Mouse (Mus musculus) kidney, postnatal 0 days (tissue): ENCODE measurements around the gene Olfr1040. TPM values are rescaled to one million over a fixed set of nuclear protein-coding genes. Genes with fewer than 3 reads are reported as not detected.

Source experiments
- ATAC-seq: fragments of 200-750 bp; cut with Nextera tagmentation; replicated peaks from 2 replicates; pipeline ENCODE4 v1.8.0; 2017; ENCODE audit warnings: low read depth, moderate number of reproducible peaks, moderate TSS enrichment, moderate library complexity; ENCODE audit not compliant: low FRiP score
- DNase-seq: peaks from one replicate; pipeline ENCODE4 v3.0.0-alpha.2; 2016; ENCODE audit warnings: low spot score
- H3K27ac ChIP-seq: fragments of 300-500 bp; sonication (generic); 2 replicates; pipeline ENCODE4 v1.5.1; 2014; ENCODE audit warnings: mild to moderate bottlenecking
- H3K27me3 ChIP-seq: fragments of 300-500 bp; sonication (generic); 2 replicates; pipeline ENCODE4 v1.6.1; 2014; ENCODE audit warnings: low read length, mixed read lengths; ENCODE audit not compliant: insufficient read depth
- H3K36me3 ChIP-seq: fragments of 300-500 bp; sonication (generic); 2 replicates; pipeline ENCODE4 v1.6.1; 2014; ENCODE audit warnings: low read length, mixed read lengths; ENCODE audit not compliant: insufficient read depth
- H3K4me1 ChIP-seq: fragments of 300-500 bp; sonication (generic); replicated peaks from 2 replicates; pipeline ENCODE4 v1.6.1; 2014; ENCODE audit warnings: antibody characterized with exemption, low read length, mixed read lengths; ENCODE audit not compliant: insufficient read depth
- H3K4me2 ChIP-seq: fragments of 300-500 bp; sonication (generic); 2 replicates; pipeline ENCODE4 v1.6.1; 2014; ENCODE audit warnings: mild to moderate bottlenecking, low read length, moderate library complexity, mixed read lengths
- H3K4me3 ChIP-seq: fragments of 300-500 bp; sonication (generic); replicated peaks from 2 replicates; pipeline ENCODE4 v1.5.1; 2014; ENCODE audit warnings: low read depth, low read length
- H3K9ac ChIP-seq: fragments of 300-500 bp; sonication (generic); 2 replicates; pipeline ENCODE4 v1.6.1; 2014; ENCODE audit warnings: low read depth, low read length
- H3K9me3 ChIP-seq: fragments of 300-500 bp; sonication (generic); replicated peaks from 2 replicates; pipeline ENCODE4 v1.6.1; 2016; ENCODE audit warnings: low read length, inconsistent platforms, mixed read lengths
- CTCF ChIP-seq: IDR thresholded peaks from 2 replicates; pipeline ENCODE4 v1.5.1; 2016; ENCODE audit warnings: antibody characterized with exemption, low read depth, mild to moderate bottlenecking, moderate library complexity
- WGBS: fragments of 180-500 bp; shearing (Covaris S2); extraction: QIAGEN DNeasy Blood & Tissue Kit; methylation state at CpG from one replicate; pipeline ENCODE4 v1.1.7; 2014; 5-methylcytosine and 5-hydroxymethylcytosine counted together
- polyA plus RNA-seq: library from polyadenylated mRNA; unstranded; fragments of >200 nt; fragmentation: Nextera tagmentation; extraction: Ambion mirVana; gene quantifications from 2 replicates; pipeline ENCODE4 v1.2.1, GENCODE M21; 2015

Gene Olfr1040
- polyA plus RNA-seq, 1 experiment from 2014 or later = not detected

GRCm38 (mm10) chr2:86161738-86162137 is 15.2 kb upstream of the Olfr1040 start, which contains the start of gene Olfr1042:
TSS of gene Olfr1042 (minus strand) at chr2:86161838.
- Histone ChIP-seq H3K27me3 (no peaks in the 10 kb centered on the region), H3K36me3 (no peaks in the 10 kb centered on the region), H3K4me3 (no peak within 1 kb of the TSS), H3K4me2 (no peak within 1 kb of the TSS), H3K9ac (no peak within 1 kb of the TSS), H3K4me1 (no peaks in the 10 kb centered on the region), H3K9me3 (no peaks in the 10 kb centered on the region), H3K27ac (no peak within 1 kb of the TSS)
- WGBS = 87% methylated on average over 2 of the region's 2 CpGs
- ATAC-seq (no peak), DNase-seq (no peak)
- TF ChIP-seq CTCF = no peak

GRCm38 (mm10) chr2:86135828-86136227 is 10.7 kb downstream of the Olfr1040 start, which contains the start of gene Olfr1039:
TSS of gene Olfr1039 (minus strand) at chr2:86135928.
- ATAC-seq (no peak), DNase-seq (no peak)
- Histone ChIP-seq H3K27me3 (no peaks in the 10 kb centered on the region), H3K9me3 (no peaks in the 10 kb centered on the region), H3K4me1 (no peaks in the 10 kb centered on the region), H3K27ac (no peak within 1 kb of the TSS), H3K4me2 (no peak within 1 kb of the TSS), H3K4me3 (no peak within 1 kb of the TSS), H3K9ac (no peak within 1 kb of the TSS), H3K36me3 (no peaks in the 10 kb centered on the region)
- TF ChIP-seq CTCF = no peak
- 92% methylated on average over 1 of the region's 1 CpGs for WGBS

Other genes with a start within 250 kb of the Olfr1040 start
- not detected in 2 replicates for gene Olfr1024, start 241.7 kb downstream of the Olfr1040 start, polyA plus RNA-seq
- gene Olfr1025-ps1, start 231.5 kb downstream of the Olfr1040 start, polyA plus RNA-seq = not detected in 2 replicates
- gene Olfr1026, start 225.2 kb downstream of the Olfr1040 start, polyA plus RNA-seq = not detected in 2 replicates
- not detected in 2 replicates for gene Olfr1028, start 196.3 kb downstream of the Olfr1040 start, polyA plus RNA-seq
- gene Olfr1029, start 172.8 kb downstream of the Olfr1040 start, polyA plus RNA-seq = not detected in 2 replicates
- not detected in 2 replicates for gene Olfr1030, start 167.5 kb downstream of the Olfr1040 start, polyA plus RNA-seq
- gene Olfr1031, start 156.4 kb downstream of the Olfr1040 start, polyA plus RNA-seq = not detected in 2 replicates
- not detected in 2 replicates for gene Olfr1032, start 141.2 kb downstream of the Olfr1040 start, polyA plus RNA-seq
- gene Olfr1033, start 126.1 kb downstream of the Olfr1040 start, polyA plus RNA-seq = 5.0 and 5.4 TPM in 2 replicates
- 0.04 and 0.09 TPM in 2 replicates for gene Olfr1034, start 100.9 kb downstream of the Olfr1040 start, polyA plus RNA-seq
- gene Olfr1036, start 72.7 kb downstream of the Olfr1040 start, polyA plus RNA-seq = not detected in 2 replicates
- gene Olfr1037, start 59.3 kb downstream of the Olfr1040 start, polyA plus RNA-seq = not detected in 2 replicates
- not detected in 2 replicates for gene Olfr1039, start 10.8 kb downstream of the Olfr1040 start, polyA plus RNA-seq
- not detected in 2 replicates for gene Olfr1042, start 15.1 kb upstream of the Olfr1040 start, polyA plus RNA-seq
- not detected in 2 replicates for gene Olfr1043, start 20.8 kb upstream of the Olfr1040 start, polyA plus RNA-seq
- not detected in 2 replicates for gene Olfr1044, start 31.1 kb upstream of the Olfr1040 start, polyA plus RNA-seq
- not detected in 2 replicates for gene Olfr52, start 39.0 kb upstream of the Olfr1040 start, polyA plus RNA-seq
- not detected in 2 replicates for gene Olfr1045, start 56.3 kb upstream of the Olfr1040 start, polyA plus RNA-seq
- gene Olfr1046, start 72.6 kb upstream of the Olfr1040 start, polyA plus RNA-seq = not detected in 2 replicates
- not detected in 2 replicates for gene Olfr1047, start 84.7 kb upstream of the Olfr1040 start, polyA plus RNA-seq
- not detected in 2 replicates for gene Olfr1048, start 93.6 kb upstream of the Olfr1040 start, polyA plus RNA-seq
- not detected in 2 replicates for gene Olfr1049, start 111.6 kb upstream of the Olfr1040 start, polyA plus RNA-seq
- not detected in 2 replicates for gene Olfr1051, start 132.4 kb upstream of the Olfr1040 start, polyA plus RNA-seq
- not detected in 2 replicates for gene Olfr1052, start 145.7 kb upstream of the Olfr1040 start, polyA plus RNA-seq
- not detected in 2 replicates for gene Olfr1053, start 168.6 kb upstream of the Olfr1040 start, polyA plus RNA-seq
- gene Olfr1054, start 188.7 kb upstream of the Olfr1040 start, polyA plus RNA-seq = not detected in 2 replicates
- not detected in 2 replicates for gene Olfr1055, start 203.6 kb upstream of the Olfr1040 start, polyA plus RNA-seq
- gene Olfr1056, start 215.7 kb upstream of the Olfr1040 start, polyA plus RNA-seq = not detected in 2 replicates
- not detected in 2 replicates for gene Olfr1057, start 231.7 kb upstream of the Olfr1040 start, polyA plus RNA-seq
- not detected in 2 replicates for gene Olfr1058, start 241.8 kb upstream of the Olfr1040 start, polyA plus RNA-seq